In genomic region chr5:67647568-67647967, GRCm38 (mm10) we compare ENCODE assay signal across 8 mouse cellular contexts. TPM values are rescaled to one million over a fixed set of nuclear protein-coding genes. Genes with fewer than 3 reads are reported as not detected.
A peak's percentile ranks its signal among the peaks of the same experiment; 100 is the strongest.
DNase-seq lines count a peak whose midpoint lies in the region; ATAC-seq and TF ChIP-seq lines count a peak whose summit lies in the region.

No protein-coding gene starts in this region.

- peaks cover 27% of the 10 kb centered on the region for H3K36me3 ChIP-seq in hindbrain, embryonic 10.5 days
- H3K36me3 ChIP-seq in hindbrain, embryonic 12.5 days, result peaks cover 13% of the 10 kb centered on the region; the same call in 1 of the 2 replicates
- peaks cover 0 to 7% of the 10 kb centered on the region in 2 experiments; a peak in 2 of 4 replicates for H3K36me3 ChIP-seq in MEL (ENCODE audit: control insufficient read depth in 1 of 2, insufficient read depth in 2 of 2, low read length in 2 of 2)
- H3K36me3 ChIP-seq in forebrain, embryonic 10.5 days (replicated peaks), result peaks cover 21% of the 10 kb centered on the region

- no peaks in the 10 kb centered on the region for H3K9me3 ChIP-seq in hindbrain, embryonic 10.5 days
- H3K9me3 ChIP-seq in hindbrain, embryonic 12.5 days (replicated peaks), result no peaks in the 10 kb centered on the region
- no peaks in the 10 kb centered on the region for H3K9me3 ChIP-seq in MEL (replicated peaks; ENCODE audit: insufficient read depth, low read length)
- H3K9me3 ChIP-seq in forebrain, embryonic 10.5 days, result no peaks in the 10 kb centered on the region

- no peaks in the 10 kb centered on the region for H3K79me2 ChIP-seq in MEL (ENCODE audit: control insufficient read depth, insufficient read depth, low read length, poor library complexity)

- ATAC-seq in hindbrain, embryonic 12.5 days (ENCODE audit: low FRiP score), result no peak
- ATAC-seq in hematopoietic stem cell, adult 5-6 weeks (replicated peaks in 1 of 2; ENCODE audit: insufficient read depth in 1 of 2, low FRiP score in 2 of 2, low TSS enrichment in 1 of 2, low read depth in 1 of 2, poor library complexity in 2 of 2, severe bottlenecking in 2 of 2), result peak; percentile 46 to 51; a peak in 2 of 4 replicates

- TF ChIP-seq RAD21 in MEL (IDR thresholded peaks at IDR 0.05; ENCODE audit: low read depth, low read length), result no peak

- H3K27ac ChIP-seq in hindbrain, embryonic 10.5 days, result no peak overlapping the region
- no peak overlapping the region for H3K27ac ChIP-seq in hindbrain, embryonic 12.5 days
- H3K27ac ChIP-seq in MEL (ENCODE audit: control insufficient read depth, low read depth, low read length), result no peak overlapping the region
- H3K27ac ChIP-seq in forebrain, embryonic 10.5 days, result no peak overlapping the region

- H3K27me3 ChIP-seq in hindbrain, embryonic 10.5 days (ENCODE audit: insufficient read depth, poor library complexity, severe bottlenecking), result peaks cover 76% of the 10 kb centered on the region
- no peaks in the 10 kb centered on the region; the same call in 1 of the 2 replicates for H3K27me3 ChIP-seq in hindbrain, embryonic 12.5 days
- no peaks in the 10 kb centered on the region for H3K27me3 ChIP-seq in MEL (ENCODE audit: control insufficient read depth in 1 of 2, insufficient read depth in 2 of 2, low read length in 2 of 2)
- peaks cover 61% of the 10 kb centered on the region for H3K27me3 ChIP-seq in forebrain, embryonic 10.5 days (ENCODE audit: poor library complexity, severe bottlenecking)

- peak; percentile 23 for DNase-seq in hindbrain, embryonic 10.5 days (ENCODE audit: low spot score)
- DNase-seq in B cell, adult 2 months, result peak; percentile 10 to 19
- peak; percentile 29 for DNase-seq in MEL (ENCODE audit: low read depth, low spot score)
- DNase-seq in thymus, postnatal 0 days (ENCODE audit: low spot score), result peak; percentile 8
- DNase-seq in heart, postnatal 14 days, result no peak
- DNase-seq in forebrain, embryonic 10.5 days (ENCODE audit: extremely low spot score, low spot score), result no peak

- H3K4me3 ChIP-seq in hindbrain, embryonic 10.5 days, result no peak overlapping the region
- no peak overlapping the region for H3K4me3 ChIP-seq in hindbrain, embryonic 12.5 days
- H3K4me3 ChIP-seq in MEL (ENCODE audit: control insufficient read depth in 1 of 2, insufficient read depth in 1 of 2, low read depth in 2 of 2, low read length in 2 of 2), result no peak overlapping the region
- no peak overlapping the region for H3K4me3 ChIP-seq in forebrain, embryonic 10.5 days

- H3K9ac ChIP-seq in hindbrain, embryonic 12.5 days, result no peak overlapping the region
- no peak overlapping the region for H3K9ac ChIP-seq in MEL (ENCODE audit: control insufficient read depth, low read depth, low read length, poor library complexity, severe bottlenecking)

- 78% methylated on average over 21 of the region's 21 CpGs for WGBS in hindbrain, embryonic 10.5 days
- WGBS in hindbrain, embryonic 12.5 days, result 78% methylated on average over 21 of the region's 21 CpGs
- WGBS in forebrain, embryonic 10.5 days, result 80% methylated on average over 21 of the region's 21 CpGs

- H3K4me1 ChIP-seq in hindbrain, embryonic 10.5 days (replicated peaks), result no peaks in the 10 kb centered on the region; the same call in 1 of the 2 replicates
- no peaks in the 10 kb centered on the region for H3K4me1 ChIP-seq in hindbrain, embryonic 12.5 days
- H3K4me1 ChIP-seq in MEL (ENCODE audit: control insufficient read depth in 1 of 2, insufficient read depth in 2 of 2, low read length in 2 of 2), result no peaks in the 10 kb centered on the region
- H3K4me1 ChIP-seq in forebrain, embryonic 10.5 days, result no peaks in the 10 kb centered on the region

- no peak for TF ChIP-seq POLR2A in MEL (IDR thresholded peaks at IDR 0.05; ENCODE audit: control insufficient read depth in 1 of 2, insufficient read depth in 1 of 2, low read depth in 1 of 2, low read length in 2 of 2, poor library complexity in 1 of 2)

- peak; percentile 36 to 47 (median 46) for TF ChIP-seq CTCF in MEL (IDR thresholded peaks at IDR 0.05 in 2 of 3, conservative IDR thresholded peaks at IDR 0.05 in 1 of 3; ENCODE audit: control insufficient read depth in 1 of 3, insufficient read depth in 1 of 3, low read depth in 2 of 3, low read length in 3 of 3, poor library complexity in 1 of 3, severe bottlenecking in 1 of 3)

- intact Hi-C loops in heart, postnatal 14 days (cut with DNase I), result no loop called here

- H3K4me2 ChIP-seq in hindbrain, embryonic 12.5 days (replicated peaks), result no peak overlapping the region

- no peak for TF ChIP-seq EP300 in MEL (IDR thresholded peaks at IDR 0.05; ENCODE audit: low read depth in 1 of 2, low read length in 2 of 2)

TF ChIP-seq in MEL, 35 proteins besides CTCF, POLR2A, EP300 and RAD21:
- TF ChIP-seq MAX (IDR thresholded peaks at IDR 0.05; ENCODE audit: low read length) (no peak), POLR2AphosphoS5 (IDR thresholded peaks at IDR 0.05; ENCODE audit: borderline replicate concordance, low read depth, low read length) (no peak), UBTF (IDR thresholded peaks at IDR 0.05; ENCODE audit: borderline replicate concordance, insufficient read depth, low read depth, low read length) (no peak), KAT2A (conservative IDR thresholded peaks at IDR 0.05; ENCODE audit: low read depth, low read length) (no peak), ZMIZ1 (IDR thresholded peaks at IDR 0.05; ENCODE audit: low read depth, low read length) (no peak), HCFC1 (IDR thresholded peaks at IDR 0.05; ENCODE audit: low read depth, low read length) (no peak), MXI1 (IDR thresholded peaks at IDR 0.05; ENCODE audit: low read depth, low read length) (no peak), CHD1 (IDR thresholded peaks at IDR 0.05; ENCODE audit: low read depth, low read length) (no peak), MEF2A (IDR thresholded peaks at IDR 0.05; ENCODE audit: extremely low read depth, insufficient replicate concordance, low read depth, low read length, poor library complexity, severe bottlenecking) (no peak), MYB (IDR thresholded peaks at IDR 0.05; ENCODE audit: low read depth, low read length) (no peak), GATA1 (IDR thresholded peaks at IDR 0.05; ENCODE audit: low read depth, low read length) (no peak), MAZ (IDR thresholded peaks at IDR 0.05; ENCODE audit: low read depth, low read length) (no peak), ZNF384 (IDR thresholded peaks at IDR 0.05; ENCODE audit: low read depth, low read length) (no peak), RCOR1 (IDR thresholded peaks at IDR 0.05; ENCODE audit: low read depth, low read length) (no peak), MAFK (IDR thresholded peaks at IDR 0.05; ENCODE audit: borderline replicate concordance, low read depth, low read length) (no peak)
TF ChIP-seq in MEL: peak in this region for 0.

RNA-seq across cellular contexts. Expression of gene Shisa3, which starts 39.9 kb away (rescaled TPM):
- polyA plus RNA-seq in hindbrain, embryonic 10.5 days (2016; fragmentation: Nextera tagmentation; extraction: Ambion mirVana), result 6.7 and 7.3 TPM in 2 replicates
- 3.1 and 3.4 TPM in 2 replicates for polyA plus RNA-seq in hindbrain, embryonic 12.5 days (2016; fragmentation: Nextera tagmentation; extraction: Ambion mirVana)
- not detected in 2 replicates for total RNA-seq in MEL (2012; rRNA removed)
- polyA plus RNA-seq in MEL (2012; ENCODE audit: insufficient read depth in 1 of 2, insufficient read length in 2 of 2, low read depth in 1 of 2, low replicate concordance in 2 of 2, missing spikeins in 1 of 2), result under 1 TPM in 1 of 2 experiments, not detected in 1; 0.06 TPM
- 0.10 TPM in 1 of 2 replicates, not detected in the other for total RNA-seq in hematopoietic stem cell, adult 5-6 weeks (2017)
- 0.44 and 0.55 TPM in 2 replicates for polyA plus RNA-seq in thymus, postnatal 0 days (2015; fragmentation: Nextera tagmentation; extraction: Ambion mirVana)
- under 1 TPM; 0.83 to 0.86 TPM for total RNA-seq in heart, postnatal 14 days (2021)
- polyA plus RNA-seq in forebrain, embryonic 10.5 days (2016; fragmentation: Nextera tagmentation; extraction: Ambion mirVana), result 1.1 and 1.2 TPM in 2 replicates

Comparison
In these comparisons a context has a peak if more than half of its experiments do, and no peak if none do; other contexts are left out.
1. DNase-seq: peak in hindbrain, embryonic 10.5 days (single experiment), B cell, adult 2 months (2 of 2), MEL (single experiment) and thymus, postnatal 0 days (single experiment); none in heart, postnatal 14 days (0 of 2) and forebrain, embryonic 10.5 days (single experiment).